Mouse (Mus musculus): ENCODE results near the gene Txn2.

Txn2 gene

GRCm38 (mm10) chr15:77907646-77908518 is 20.9 kb downstream of the Txn2 start:
- DNase-seq (ENCODE audit: low spot score in 2 of 2): no peak

GRCm38 (mm10) chr15:77906545-77906944 is 22.3 kb downstream of the Txn2 start:
- DNase-seq (ENCODE audit: low spot score in 2 of 2): no peak

GRCm38 (mm10) chr15:77906081-77906480 is 22.7 kb downstream of the Txn2 start:
- DNase-seq (ENCODE audit: low spot score in 2 of 2): no peak

- DNase-seq (ENCODE audit: low spot score in 2 of 2): peak; percentile 51 to 53
These were observed 23.4 kb downstream of the Txn2 start for GRCm38 (mm10) chr15:77905275-77905970.

- peak; percentile 39 to 47 for DNase-seq (ENCODE audit: low spot score in 2 of 2)
These were observed 24.4 kb downstream of the Txn2 start for GRCm38 (mm10) chr15:77904363-77904892.

- no peak for DNase-seq (ENCODE audit: low spot score in 2 of 2)
These were observed 25.6 kb downstream of the Txn2 start for GRCm38 (mm10) chr15:77903176-77903575.

GRCm38 (mm10) chr15:77894926-77895325 is 33.9 kb downstream of the Txn2 start:
- no peak for DNase-seq (ENCODE audit: low spot score in 2 of 2)

- no peak for DNase-seq (ENCODE audit: low spot score in 2 of 2)
These were observed 35.5 kb downstream of the Txn2 start for GRCm38 (mm10) chr15:77893292-77893691.

- no peak for DNase-seq (ENCODE audit: low spot score in 2 of 2)
These were observed 36.4 kb downstream of the Txn2 start for GRCm38 (mm10) chr15:77892420-77892819.

GRCm38 (mm10) chr15:77891766-77892165 is 37.0 kb downstream of the Txn2 start:
- DNase-seq (ENCODE audit: low spot score in 2 of 2): no peak

- DNase-seq (ENCODE audit: low spot score in 2 of 2): no peak
These were observed 38.9 kb downstream of the Txn2 start for GRCm38 (mm10) chr15:77889761-77890422.

GRCm38 (mm10) chr15:77888286-77888685 is 40.5 kb downstream of the Txn2 start:
- DNase-seq (ENCODE audit: low spot score in 2 of 2): no peak

- DNase-seq (ENCODE audit: low spot score in 2 of 2): no peak
These were observed 41.7 kb downstream of the Txn2 start for GRCm38 (mm10) chr15:77887093-77887488.

- no peak for DNase-seq (ENCODE audit: low spot score in 2 of 2)
These were observed 42.3 kb downstream of the Txn2 start for GRCm38 (mm10) chr15:77886369-77887092.

GRCm38 (mm10) chr15:77885945-77886344 is 42.9 kb downstream of the Txn2 start:
- DNase-seq (ENCODE audit: low spot score in 2 of 2): no peak

GRCm38 (mm10) chr15:77885159-77885558 is 43.6 kb downstream of the Txn2 start:
- no peak for DNase-seq (ENCODE audit: low spot score in 2 of 2)

- no peak for DNase-seq (ENCODE audit: low spot score in 2 of 2)
These were observed 45.2 kb downstream of the Txn2 start for GRCm38 (mm10) chr15:77883697-77884010.

- no peak for DNase-seq (ENCODE audit: low spot score in 2 of 2)
These were observed 45.8 kb downstream of the Txn2 start for GRCm38 (mm10) chr15:77882797-77883696.

- DNase-seq (ENCODE audit: low spot score in 2 of 2): no peak
These were observed 46.5 kb downstream of the Txn2 start for GRCm38 (mm10) chr15:77882297-77882696.

- DNase-seq (ENCODE audit: low spot score in 2 of 2): no peak
These were observed 47.1 kb downstream of the Txn2 start for GRCm38 (mm10) chr15:77881698-77882097.

GRCm38 (mm10) chr15:77880738-77881137 is 48.1 kb downstream of the Txn2 start:
- no peak for DNase-seq (ENCODE audit: low spot score in 2 of 2)

Measured in spleen, postnatal 36 days (tissue).